Mouse (Mus musculus) A20 (cell line): Measurements from ENCODE around the gene Olfr1402.
A peak's percentile ranks its signal among the peaks of the same experiment; 100 is the strongest.

ENCODE experiments used
- DNase-seq: peaks from one replicate; pipeline ENCODE4 v3.0.0-alpha.2; 2011; ENCODE audit warnings: low read depth, low spot score

Olfr1402 gene

DNA sequence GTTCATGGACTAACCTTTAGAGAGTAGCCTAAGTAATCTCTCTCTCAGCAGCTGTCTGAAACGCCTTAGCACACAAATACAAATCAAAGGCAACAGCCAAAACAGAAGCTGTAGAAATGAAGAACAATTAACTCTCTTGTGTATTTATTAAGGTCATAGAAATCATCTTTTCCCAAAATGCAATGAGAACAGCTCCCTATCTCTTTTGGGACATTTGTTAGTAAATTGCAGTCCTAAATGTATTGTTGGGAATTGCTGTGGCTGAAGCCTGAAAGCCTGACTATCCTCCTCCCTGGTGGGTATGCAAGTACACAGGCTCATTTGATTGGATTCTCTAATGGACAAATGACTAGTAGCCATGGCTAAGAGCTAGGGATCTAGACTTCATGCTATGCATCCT is at the start of gene Olfr1402:
Olfr1402 (minus strand) TSS at position 101 of the 400 bp plus-strand sequence.
- DNase-seq: no peak

DNA sequence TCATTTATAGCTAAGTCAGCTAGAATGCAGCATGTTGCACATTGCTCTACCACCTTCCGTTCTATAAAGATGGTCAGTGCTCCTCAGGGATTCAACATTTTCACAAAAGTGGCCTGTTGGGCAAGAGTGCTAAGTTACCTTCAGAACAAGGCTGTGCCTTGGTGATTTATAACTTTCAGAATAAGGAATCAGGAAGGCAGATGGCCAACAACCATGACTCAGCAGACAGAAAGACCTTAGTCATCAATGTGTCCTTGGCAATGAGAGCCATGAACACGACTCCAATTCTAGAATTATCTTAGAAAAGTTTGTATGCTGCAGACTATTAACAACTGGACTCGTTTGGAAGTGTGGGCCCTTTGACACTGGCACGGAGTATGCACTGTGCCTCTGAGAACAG is 33.5 kb upstream of the Olfr1402 start:
- no peak for DNase-seq

DNA sequence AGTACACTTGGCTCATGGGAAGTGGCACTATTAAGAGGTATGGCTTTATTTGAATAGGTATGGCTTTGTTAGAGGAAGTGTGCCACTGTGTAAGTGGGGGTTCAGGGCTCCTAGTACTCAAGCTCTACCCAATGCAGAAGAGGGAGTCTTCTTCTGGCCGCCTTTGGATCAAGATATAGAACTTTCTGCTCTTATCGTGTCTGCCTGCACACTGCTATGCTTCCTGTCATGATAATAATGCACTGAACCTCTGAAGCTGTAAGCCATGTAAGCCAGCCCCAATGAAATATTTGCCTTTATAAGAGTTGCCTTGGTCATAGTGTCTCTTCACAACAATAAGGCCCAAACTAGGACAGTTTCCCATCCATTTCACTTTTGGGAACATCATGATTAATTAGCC is 16.8 kb upstream of the Olfr1402 start:
- DNase-seq: no peak

DNA sequence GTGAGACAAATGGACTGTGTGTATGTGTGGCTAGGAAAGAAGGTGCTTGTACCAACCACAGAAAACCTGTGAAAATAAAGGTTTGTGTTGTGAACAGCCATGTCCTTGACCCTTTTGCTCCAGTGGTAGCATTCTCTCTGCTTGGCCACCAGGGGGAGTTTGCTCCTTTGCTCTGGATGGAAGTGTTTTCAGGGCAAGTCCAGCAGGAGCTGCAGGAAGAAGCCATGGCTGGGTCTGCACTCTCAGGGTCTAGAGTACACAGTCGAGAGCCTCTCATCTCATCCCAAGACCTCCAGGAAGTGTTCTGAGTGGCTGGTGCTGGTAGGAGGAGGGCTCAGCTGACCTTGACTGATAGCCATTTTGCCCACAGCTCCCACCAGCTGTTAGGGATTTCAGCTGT is 27.5 kb downstream of the Olfr1402 start:
- DNase-seq: peak; percentile 50

DNA sequence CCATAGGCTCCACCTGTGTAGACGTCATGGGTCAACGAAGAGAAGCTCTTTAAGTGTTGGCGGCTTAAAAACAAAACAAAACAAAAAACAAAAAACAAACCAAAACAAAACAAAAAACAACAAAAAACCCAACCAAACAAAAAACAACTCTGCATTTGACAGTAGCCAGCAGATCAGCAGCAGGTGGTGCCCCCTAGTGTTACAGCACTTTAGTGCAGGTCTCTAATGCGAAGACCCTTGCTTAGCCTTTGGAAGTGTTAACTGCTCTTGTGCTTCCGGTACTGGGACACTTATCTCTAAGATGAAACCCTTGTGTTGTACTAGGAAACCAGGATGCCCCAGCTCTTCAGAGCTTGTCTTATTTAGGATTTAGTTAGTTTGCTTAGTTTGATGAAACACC is 28.7 kb downstream of the Olfr1402 start:
- peak; percentile 37 for DNase-seq

DNA sequence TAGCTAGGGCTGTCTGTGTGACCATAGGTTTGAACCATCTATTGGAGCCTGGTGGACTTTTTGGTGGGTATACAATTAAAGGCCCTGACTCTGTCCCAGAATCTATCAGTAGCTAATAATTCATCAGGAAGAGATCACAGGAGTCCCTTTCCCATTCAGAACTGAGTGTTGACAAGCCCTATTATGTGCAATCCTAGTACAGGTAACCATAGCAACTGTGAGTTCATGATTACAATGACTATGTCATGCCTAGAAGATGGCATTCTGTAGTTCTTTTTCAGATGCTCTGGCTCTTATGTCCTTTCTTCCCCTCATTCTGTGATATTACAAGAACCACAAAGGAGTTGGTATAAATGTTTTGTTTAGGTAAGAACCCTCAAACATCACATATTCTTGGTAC is 51.4 kb downstream of the Olfr1402 start:
- no peak for DNase-seq

DNA sequence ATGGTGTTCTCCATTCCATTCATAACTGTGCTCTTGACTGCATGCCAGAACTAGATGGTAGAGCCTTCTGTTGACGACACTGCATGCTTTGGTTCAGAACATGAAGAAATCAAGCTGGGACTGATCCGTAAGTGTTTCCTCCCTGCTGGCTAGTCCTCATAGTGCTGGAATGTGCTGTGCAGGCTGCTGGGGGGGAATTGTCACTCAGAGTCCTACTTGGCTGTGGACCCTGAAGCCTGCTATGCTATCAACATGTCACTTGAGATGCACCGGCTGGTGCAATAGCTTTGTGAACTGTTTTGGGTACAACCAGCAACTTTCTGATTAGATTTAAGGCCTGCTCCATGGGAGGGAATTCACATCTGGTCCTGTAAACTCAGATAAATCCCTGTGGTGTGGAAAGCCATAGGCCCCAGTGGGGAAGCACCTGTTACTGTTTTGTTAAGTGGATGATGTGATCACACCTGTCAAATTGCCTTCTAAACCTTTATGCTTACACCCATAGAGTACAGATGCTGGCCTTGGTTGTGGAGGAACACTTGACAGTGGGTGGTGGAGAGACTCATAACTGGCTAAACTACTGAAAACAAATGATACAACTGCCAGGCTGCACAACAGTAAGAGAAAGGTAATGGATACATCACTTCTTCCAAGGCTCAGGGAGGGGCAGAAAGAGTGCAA is 58.3 kb downstream of the Olfr1402 start:
- no peak for DNase-seq

DNA sequence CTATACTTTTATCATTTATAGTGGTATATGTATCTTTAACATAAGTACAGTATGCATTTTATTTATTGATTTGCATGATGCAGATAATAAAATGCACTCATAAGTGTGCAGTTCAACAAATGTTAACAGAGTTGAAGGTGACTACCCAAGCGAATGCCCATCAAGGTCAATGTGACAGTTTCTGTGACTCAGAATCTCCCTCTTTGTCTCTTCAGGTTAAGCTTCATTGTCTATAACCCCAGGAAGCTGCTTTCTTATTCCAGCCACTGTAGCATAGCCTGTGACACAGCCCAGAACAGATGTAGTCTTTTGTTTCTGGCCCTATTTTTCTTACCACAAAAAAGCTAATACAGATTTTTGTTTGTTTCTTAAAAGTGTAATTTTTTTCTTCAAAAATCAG is 63.4 kb downstream of the Olfr1402 start:
- no peak for DNase-seq
